Mouse (Mus musculus) forebrain, embryonic 11.5 days (tissue): ENCODE results near the gene Wnt4. TPM values are rescaled to one million over a fixed set of nuclear protein-coding genes. Genes with fewer than 3 reads are reported as not detected.

Experiments used
- ATAC-seq: fragments of 200-750 bp; cut with Nextera tagmentation; replicated peaks from 2 replicates; pipeline ENCODE4 v1.8.0; 2017; ENCODE audit warnings: moderate TSS enrichment; ENCODE audit not compliant: low FRiP score
- DNase-seq: peaks from one replicate; pipeline ENCODE4 v3.0.0-alpha.2; 2017; ENCODE audit warnings: low spot score
- H3K27ac ChIP-seq: fragments of 300-500 bp; sonication (generic); 2 replicates; pipeline ENCODE4 v1.5.1; 2014; ENCODE audit warnings: low read depth, low read length
- H3K27me3 ChIP-seq: fragments of 300-500 bp; sonication (generic); 2 replicates; pipeline ENCODE4 v1.6.1; 2014; ENCODE audit warnings: mild to moderate bottlenecking, low read length, mixed read lengths; ENCODE audit not compliant: control insufficient read depth, insufficient read depth
- H3K36me3 ChIP-seq: fragments of 300-500 bp; sonication (generic); 2 replicates; pipeline ENCODE4 v1.6.1; 2014; ENCODE audit warnings: mild to moderate bottlenecking, low read length, moderate library complexity, mixed read lengths; ENCODE audit not compliant: control insufficient read depth, insufficient read depth
- H3K4me1 ChIP-seq: fragments of 300-500 bp; sonication (generic); replicated peaks from 2 replicates; pipeline ENCODE4 v1.6.1; 2014; ENCODE audit warnings: low read length, mixed read lengths; ENCODE audit not compliant: control insufficient read depth, insufficient read depth
- H3K4me2 ChIP-seq: fragments of 300-500 bp; sonication (generic); 2 replicates; pipeline ENCODE4 v1.6.1; 2014; ENCODE audit warnings: low read depth, mild to moderate bottlenecking, low read length, moderate library complexity, mixed read lengths; ENCODE audit not compliant: severe bottlenecking
- H3K4me3 ChIP-seq: fragments of 300-500 bp; sonication (generic); 2 replicates; pipeline ENCODE4 v1.5.1; 2014; ENCODE audit warnings: low read depth, low read length
- H3K9ac ChIP-seq: fragments of 300-500 bp; sonication (generic); 2 replicates; pipeline ENCODE4 v1.6.1; 2014; ENCODE audit warnings: low read length
- H3K9me3 ChIP-seq: fragments of 300-500 bp; sonication (generic); 2 replicates; pipeline ENCODE4 v1.6.1; 2016; ENCODE audit warnings: low read length, mixed read lengths; ENCODE audit not compliant: control insufficient read depth
- WGBS: fragments of 180-500 bp; shearing (Covaris S2); extraction: QIAGEN DNeasy Blood & Tissue Kit; methylation state at CpG from one replicate; pipeline ENCODE4 v1.1.7; 2014; 5-methylcytosine and 5-hydroxymethylcytosine counted together
- polyA plus RNA-seq: library from polyadenylated mRNA; unstranded; fragments of >200 nt; fragmentation: Nextera tagmentation; extraction: Ambion mirVana; gene quantifications from 2 replicates; pipeline ENCODE4 v1.2.1, GENCODE M21; 2014

The Wnt4 gene
- polyA plus RNA-seq, 1 experiment from 2014 or later = 1.5 TPM

GRCm38 (mm10) chr4:137326494-137326893, 49.2 kb downstream of the Wnt4 start:
- WGBS = 89% methylated on average over 3 of the region's 3 CpGs
- H3K9ac ChIP-seq = no peak overlapping the region
- H3K27me3 ChIP-seq = no peaks in the 10 kb centered on the region
- H3K36me3 ChIP-seq = no peaks in the 10 kb centered on the region; the same call in 1 of the 2 replicates
- H3K4me3 ChIP-seq = no peak overlapping the region
- H3K27ac ChIP-seq = no peak overlapping the region
- H3K4me1 ChIP-seq = no peaks in the 10 kb centered on the region
- no peak overlapping the region for H3K4me2 ChIP-seq
- ATAC-seq (no peak), DNase-seq (no peak)
- no peaks in the 10 kb centered on the region for H3K9me3 ChIP-seq

GRCm38 (mm10) chr4:137332051-137332450, 54.8 kb downstream of the Wnt4 start:
- no peaks in the 10 kb centered on the region for H3K9me3 ChIP-seq
- no peak overlapping the region for H3K4me2 ChIP-seq
- no peak overlapping the region for H3K9ac ChIP-seq
- no peaks in the 10 kb centered on the region for H3K4me1 ChIP-seq
- no peak overlapping the region for H3K4me3 ChIP-seq
- DNase-seq (no peak), ATAC-seq (no peak)
- H3K27ac ChIP-seq = no peak overlapping the region
- H3K27me3 ChIP-seq = no peaks in the 10 kb centered on the region
- peaks cover 2% of the 10 kb centered on the region; the same call in 1 of the 2 replicates for H3K36me3 ChIP-seq

- whole genome bisulfite sequencing = 94% methylated on average over 5 of the region's 5 CpGs
- DNase-seq = no peak
- H3K9me3 ChIP-seq = no peaks in the 10 kb centered on the region
- no peak overlapping the region for H3K27ac ChIP-seq
- no peak for ATAC-seq
- H3K4me1 ChIP-seq = no peaks in the 10 kb centered on the region
- no peak overlapping the region for H3K9ac ChIP-seq
- H3K36me3 ChIP-seq = peaks cover 2% of the 10 kb centered on the region; the same call in 1 of the 2 replicates
- no peaks in the 10 kb centered on the region for H3K27me3 ChIP-seq
- no peak overlapping the region for H3K4me3 ChIP-seq
- no peak overlapping the region for H3K4me2 ChIP-seq
These were observed 59.2 kb downstream of the Wnt4 start for GRCm38 (mm10) chr4:137336468-137336867.

GRCm38 (mm10) chr4:137339415-137339814, 62.1 kb downstream of the Wnt4 start:
- ATAC-seq (no peak), DNase-seq (no peak)
- Histone ChIP-seq H3K36me3 (peaks cover 2% of the 10 kb centered on the region; the same call in 1 of the 2 replicates), H3K4me3 (no peak overlapping the region), H3K27me3 (no peaks in the 10 kb centered on the region), H3K27ac (no peak overlapping the region), H3K9me3 (no peaks in the 10 kb centered on the region), H3K9ac (no peak overlapping the region), H3K4me2 (no peak overlapping the region), H3K4me1 (no peaks in the 10 kb centered on the region)
- WGBS = 97% methylated on average over 1 of the region's 1 CpGs

GRCm38 (mm10) chr4:137342816-137343215, 65.5 kb downstream of the Wnt4 start:
- DNase-seq = no peak
- Histone ChIP-seq H3K4me1 (no peaks in the 10 kb centered on the region), H3K27me3 (no peaks in the 10 kb centered on the region), H3K4me3 (no peak overlapping the region), H3K27ac (no peak overlapping the region), H3K4me2 (no peak overlapping the region), H3K9me3 (no peaks in the 10 kb centered on the region), H3K9ac (no peak overlapping the region), H3K36me3 (no peaks in the 10 kb centered on the region)
- WGBS = 97% methylated on average over 1 of the region's 1 CpGs
- no peak for ATAC-seq

- WGBS = 85% methylated on average over 2 of the region's 2 CpGs
- Histone ChIP-seq H3K27ac (no peak overlapping the region), H3K9ac (no peak overlapping the region), H3K4me1 (no peaks in the 10 kb centered on the region), H3K36me3 (no peaks in the 10 kb centered on the region), H3K4me2 (no peak overlapping the region), H3K4me3 (no peak overlapping the region), H3K9me3 (no peaks in the 10 kb centered on the region), H3K27me3 (no peaks in the 10 kb centered on the region)
- no peak for DNase-seq
- no peak for ATAC-seq
These were observed 67.8 kb downstream of the Wnt4 start for GRCm38 (mm10) chr4:137345112-137345511.

GRCm38 (mm10) chr4:137345790-137346189, 68.5 kb downstream of the Wnt4 start:
- Histone ChIP-seq H3K27me3 (no peaks in the 10 kb centered on the region), H3K4me3 (no peak overlapping the region), H3K9ac (no peak overlapping the region), H3K4me1 (no peaks in the 10 kb centered on the region), H3K9me3 (no peaks in the 10 kb centered on the region), H3K4me2 (no peak overlapping the region), H3K27ac (no peak overlapping the region), H3K36me3 (no peaks in the 10 kb centered on the region)
- ATAC-seq = no peak
- WGBS = 88% methylated on average over 1 of the region's 1 CpGs
- no peak for DNase-seq

Other genes with a start within 250 kb of the Wnt4 start
- gene Zbtb40, start 228.7 kb upstream of the Wnt4 start, polyA plus RNA-seq = 5.9 and 6.7 TPM in 2 replicates
- gene Cdc42, start 80.2 kb downstream of the Wnt4 start, polyA plus RNA-seq = 623 and 626 TPM in 2 replicates
- not detected in 2 replicates for gene Cela3a, start 132.3 kb downstream of the Wnt4 start, polyA plus RNA-seq
- gene Cela3b, start 153.1 kb downstream of the Wnt4 start, polyA plus RNA-seq = not detected in 2 replicates
- not detected in 2 replicates for gene 1700013G24Rik, start 175.8 kb downstream of the Wnt4 start, polyA plus RNA-seq
- 21.0 and 21.3 TPM in 2 replicates for gene Hspg2, start 191.3 kb downstream of the Wnt4 start, polyA plus RNA-seq